Mouse (Mus musculus) MEL (cell line): ENCODE data around the gene Gm12830. TPM values are rescaled to one million over a fixed set of nuclear protein-coding genes. Genes with fewer than 3 reads are reported as not detected.

Source experiments
- DNase-seq: peaks from one replicate; pipeline ENCODE4 v3.0.0; 2011; ENCODE audit warnings: low read depth, low spot score
- H3K27ac ChIP-seq: 2 replicates; pipeline ENCODE4 v1.5.1; 2012; ENCODE audit warnings: low read depth, mild to moderate bottlenecking, control low read depth, low read length, moderate library complexity; ENCODE audit not compliant: control insufficient read depth
- H3K27me3 ChIP-seq, 2 experiments: fragments of 150-350 bp in 1 of 2; sonication (generic) in 1 of 2; 2 replicates each; pipeline ENCODE4 v1.6.1; 2012; ENCODE audit warnings: low read length in 2 of 2, mild to moderate bottlenecking in 2 of 2, improper control_type of control experiment in 1 of 2, moderate library complexity in 1 of 2; ENCODE audit not compliant: insufficient read depth in 2 of 2, control insufficient read depth in 1 of 2
- H3K36me3 ChIP-seq, 2 experiments: 2 replicates each; pipeline ENCODE4 v1.6.1; 2012 to 2014; ENCODE audit warnings: low read length in 2 of 2, improper control_type of control experiment in 1 of 2, inconsistent platforms in 1 of 2, mild to moderate bottlenecking in 1 of 2; ENCODE audit not compliant: insufficient read depth in 2 of 2, control insufficient read depth in 1 of 2
- H3K4me1 ChIP-seq, 2 experiments: fragments of 150-350 bp in 1 of 2; sonication (generic) in 1 of 2; 2 replicates each; pipeline ENCODE4 v1.6.1; 2012; ENCODE audit warnings: low read length in 2 of 2, improper control_type of control experiment in 1 of 2, mild to moderate bottlenecking in 1 of 2; ENCODE audit not compliant: insufficient read depth in 2 of 2, control insufficient read depth in 1 of 2
- H3K4me3 ChIP-seq, 2 experiments: fragments of 150-350 bp in 1 of 2; sonication (generic) in 1 of 2; 2 replicates each; pipeline ENCODE4 v1.5.1; 2012; ENCODE audit warnings: low read depth in 2 of 2, low read length in 2 of 2, mild to moderate bottlenecking in 2 of 2, moderate library complexity in 2 of 2, control low read depth in 1 of 2, improper control_type of control experiment in 1 of 2; ENCODE audit not compliant: control insufficient read depth in 1 of 2, insufficient read depth in 1 of 2
- H3K79me2 ChIP-seq: 2 replicates; pipeline ENCODE4 v1.6.1; 2012; ENCODE audit warnings: mild to moderate bottlenecking, low read length, moderate library complexity; ENCODE audit not compliant: control insufficient read depth, poor library complexity, insufficient read depth
- H3K9ac ChIP-seq: 2 replicates; pipeline ENCODE4 v1.6.1; 2012; ENCODE audit warnings: low read depth, mild to moderate bottlenecking, control low read depth, low read length, moderate library complexity; ENCODE audit not compliant: control insufficient read depth, poor library complexity, severe bottlenecking
- H3K9me3 ChIP-seq: fragments of 150-350 bp; sonication (generic); replicated peaks from 2 replicates; pipeline ENCODE4 v1.6.1; 2012; ENCODE audit warnings: mild to moderate bottlenecking, low read length, improper control_type of control experiment, moderate library complexity; ENCODE audit not compliant: insufficient read depth
- BHLHE40 ChIP-seq: IDR thresholded peaks from 2 replicates; pipeline ENCODE4 v1.6.1; 2012; ENCODE audit warnings: low read depth, mild to moderate bottlenecking, inconsistent platforms, low read length, improper control_type of control experiment, borderline replicate concordance
- CHD1 ChIP-seq: IDR thresholded peaks from 2 replicates; pipeline ENCODE4 v1.6.1; 2012; ENCODE audit warnings: low read depth, mild to moderate bottlenecking, inconsistent platforms, low read length, improper control_type of control experiment
- CTCF ChIP-seq, 3 experiments: IDR thresholded peaks in 2 of 3; conservative IDR thresholded peaks in 1 of 3; 2 replicates each; pipeline ENCODE4 v1.5.1; 2011 to 2012; ENCODE audit warnings: low read length in 3 of 3, low read depth in 2 of 3, mild to moderate bottlenecking in 2 of 3, improper control_type of control experiment in 1 of 3, inconsistent platforms in 1 of 3, mixed read lengths in 1 of 3, moderate library complexity in 1 of 3; ENCODE audit not compliant: control insufficient read depth in 1 of 3, insufficient read depth in 1 of 3, poor library complexity in 1 of 3, severe bottlenecking in 1 of 3
- E2F4 ChIP-seq: IDR thresholded peaks from 2 replicates; pipeline ENCODE4 v1.6.1; 2011; ENCODE audit warnings: low read depth, low read length, improper control_type of control experiment, borderline replicate concordance
- EP300 ChIP-seq, 2 experiments: IDR thresholded peaks; 2 replicates each; pipeline ENCODE4 v1.6.1; 2011; ENCODE audit warnings: improper control_type of control experiment in 2 of 2, low read length in 2 of 2, low read depth in 1 of 2, mild to moderate bottlenecking in 1 of 2
- GABPA ChIP-seq: IDR thresholded peaks from 2 replicates; pipeline ENCODE4 v1.6.1; 2012; ENCODE audit warnings: low read depth, mild to moderate bottlenecking, inconsistent platforms, low read length, improper control_type of control experiment, moderate library complexity
- JUND ChIP-seq: IDR thresholded peaks from 2 replicates; pipeline ENCODE4 v1.6.1; 2011; ENCODE audit warnings: low read depth, mild to moderate bottlenecking, improper control_type of control experiment, low read length
- KAT2A ChIP-seq: conservative IDR thresholded peaks from 2 replicates; pipeline ENCODE4 v1.6.1; 2012; ENCODE audit warnings: low read depth, low read length, improper control_type of control experiment, inconsistent platforms
- MAFK ChIP-seq: IDR thresholded peaks from 2 replicates; pipeline ENCODE4 v1.6.1; 2011; ENCODE audit warnings: low read depth, mild to moderate bottlenecking, low read length, improper control_type of control experiment, borderline replicate concordance
- MAX ChIP-seq: IDR thresholded peaks from 2 replicates; pipeline ENCODE4 v1.6.1; 2011; ENCODE audit warnings: low read length, improper control_type of control experiment
- MEF2A ChIP-seq: IDR thresholded peaks from 2 replicates; pipeline ENCODE4 v1.6.1; 2014; ENCODE audit warnings: low read depth, mild to moderate bottlenecking, inconsistent platforms, low read length, improper control_type of control experiment; ENCODE audit not compliant: poor library complexity, insufficient replicate concordance, severe bottlenecking; ENCODE audit errors: extremely low read depth
- MXI1 ChIP-seq: IDR thresholded peaks from 2 replicates; pipeline ENCODE4 v1.6.1; 2011; ENCODE audit warnings: mild to moderate bottlenecking, low read depth, low read length, improper control_type of control experiment
- MYB ChIP-seq: IDR thresholded peaks from 2 replicates; pipeline ENCODE4 v1.6.1; 2011; ENCODE audit warnings: mild to moderate bottlenecking, low read depth, low read length, improper control_type of control experiment
- NELFE ChIP-seq: IDR thresholded peaks from 2 replicates; pipeline ENCODE4 v1.6.1; 2011; ENCODE audit warnings: low read depth, low read length, improper control_type of control experiment
- NRF1 ChIP-seq: IDR thresholded peaks from 2 replicates; pipeline ENCODE4 v1.6.1; 2014; ENCODE audit warnings: low read depth, mild to moderate bottlenecking, inconsistent platforms, low read length, improper control_type of control experiment, moderate library complexity; ENCODE audit not compliant: poor library complexity, insufficient read depth, severe bottlenecking
- POLR2A ChIP-seq, 2 experiments: IDR thresholded peaks; 2 replicates each; pipeline ENCODE4 v1.6.1; 2011 to 2012; ENCODE audit warnings: low read length in 2 of 2, mild to moderate bottlenecking in 2 of 2, control low read depth in 1 of 2, improper control_type of control experiment in 1 of 2, low read depth in 1 of 2, moderate library complexity in 1 of 2; ENCODE audit not compliant: control insufficient read depth in 1 of 2, insufficient read depth in 1 of 2, poor library complexity in 1 of 2
- POLR2AphosphoS5 ChIP-seq: IDR thresholded peaks from 2 replicates; pipeline ENCODE4 v1.6.1; 2012; ENCODE audit warnings: low read depth, borderline replicate concordance, mild to moderate bottlenecking, inconsistent platforms, low read length, moderate library complexity, mixed read lengths
- RAD21 ChIP-seq: IDR thresholded peaks from 2 replicates; pipeline ENCODE4 v1.6.1; 2011; ENCODE audit warnings: mild to moderate bottlenecking, low read depth, low read length, improper control_type of control experiment
- SMC3 ChIP-seq: IDR thresholded peaks from 2 replicates; pipeline ENCODE4 v1.6.1; 2011; ENCODE audit warnings: low read depth, low read length, improper control_type of control experiment
- TBP ChIP-seq: IDR thresholded peaks from 2 replicates; pipeline ENCODE4 v1.8.0; 2011; ENCODE audit warnings: low read depth, low read length, improper control_type of control experiment
- TCF12 ChIP-seq: IDR thresholded peaks from 2 replicates; pipeline ENCODE4 v1.6.1; 2014; ENCODE audit warnings: low read depth, mild to moderate bottlenecking, inconsistent platforms, low read length, improper control_type of control experiment, moderate library complexity
- UBTF ChIP-seq: IDR thresholded peaks from 2 replicates; pipeline ENCODE4 v1.6.1; 2012; ENCODE audit warnings: low read depth, mild to moderate bottlenecking, inconsistent platforms, low read length, improper control_type of control experiment, moderate library complexity, borderline replicate concordance; ENCODE audit not compliant: insufficient read depth
- USF2 ChIP-seq, 2 experiments: IDR thresholded peaks; 2 replicates each; pipeline ENCODE4 v1.6.1; 2011 to 2012; ENCODE audit warnings: improper control_type of control experiment in 2 of 2, low read length in 2 of 2, borderline replicate concordance in 1 of 2, inconsistent platforms in 1 of 2, low read depth in 1 of 2, mild to moderate bottlenecking in 1 of 2; ENCODE audit not compliant: insufficient read depth in 1 of 2
- ZC3H11A ChIP-seq: IDR thresholded peaks from 2 replicates; pipeline ENCODE4 v1.6.1; 2012; ENCODE audit warnings: low read depth, mild to moderate bottlenecking, inconsistent platforms, low read length, improper control_type of control experiment
- polyA plus RNA-seq, 2 experiments: library from polyadenylated mRNA; stranded (reverse) in 1 of 2; unstranded in 1 of 2; fragments of >175 nt in 1 of 2; fragments of >200 nt in 1 of 2; gene quantifications; 2 replicates each; pipeline versions ENCODE4 v1.2.1 to v1.2.4; 2012; ENCODE audit warnings: low replicate concordance in 2 of 2, low read depth in 1 of 2; ENCODE audit not compliant: insufficient read length in 2 of 2, insufficient read depth in 1 of 2, missing spikeins in 1 of 2
- total RNA-seq: library from RNA; depleted of rRNA; stranded (reverse); fragments of 300-350 nt; gene quantifications from 2 replicates; pipeline ENCODE4 v1.2.3, GENCODE M21; 2012

The Gm12830 gene
- total and polyA plus RNA-seq, 3 experiments: not detected

GRCm38 (mm10) chr4:114876441-114876972 lies 55.0 kb downstream of the Gm12830 start:
- H3K36me3 ChIP-seq: no peaks in the 10 kb centered on the region
- H3K9ac ChIP-seq: no peak overlapping the region
- no peak overlapping the region for H3K27ac ChIP-seq
- no peak overlapping the region for H3K4me3 ChIP-seq
- no peak for DNase-seq
- no peaks in the 10 kb centered on the region for H3K27me3 ChIP-seq
- H3K79me2 ChIP-seq: no peaks in the 10 kb centered on the region
- H3K9me3 ChIP-seq: no peaks in the 10 kb centered on the region
- no peaks in the 10 kb centered on the region for H3K4me1 ChIP-seq
- no peak for TF ChIP-seq EP300 (IDR thresholded peaks at IDR 0.05; ENCODE audit: low read depth in 1 of 2, low read length in 2 of 2)
- no peak for TF ChIP-seq NRF1
- TF ChIP-seq BHLHE40: no peak
- TF ChIP-seq JUND: no peak
- no peak for TF ChIP-seq MAX
- no peak for TF ChIP-seq MYB
- TF ChIP-seq TCF12: no peak
- TF ChIP-seq MAFK: no peak
- no peak for TF ChIP-seq MXI1
- no peak for TF ChIP-seq ZC3H11A
- no peak for TF ChIP-seq POLR2AphosphoS5
- no peak for TF ChIP-seq RAD21
- no peak for TF ChIP-seq MEF2A
- no peak for TF ChIP-seq KAT2A
- TF ChIP-seq CHD1: no peak
- TF ChIP-seq CTCF (IDR thresholded peaks at IDR 0.05 in 2 of 3, conservative IDR thresholded peaks at IDR 0.05 in 1 of 3; ENCODE audit: control insufficient read depth in 1 of 3, insufficient read depth in 1 of 3, low read depth in 2 of 3, low read length in 3 of 3, poor library complexity in 1 of 3, severe bottlenecking in 1 of 3): no peak
- TF ChIP-seq TBP: no peak
- no peak for TF ChIP-seq E2F4
- TF ChIP-seq USF2 (IDR thresholded peaks at IDR 0.05; ENCODE audit: borderline replicate concordance in 1 of 2, insufficient read depth in 1 of 2, low read depth in 1 of 2, low read length in 2 of 2): no peak
- TF ChIP-seq, all 39 proteins: peak for 0

GRCm38 (mm10) chr4:114882232-114882631 lies 60.7 kb downstream of the Gm12830 start:
- no peak for DNase-seq
- Histone ChIP-seq H3K4me3 (no peak overlapping the region), H3K9me3 (no peaks in the 10 kb centered on the region), H3K27ac (no peak overlapping the region), H3K79me2 (no peaks in the 10 kb centered on the region), H3K27me3 (no peaks in the 10 kb centered on the region), H3K4me1 (no peaks in the 10 kb centered on the region), H3K36me3 (no peaks in the 10 kb centered on the region), H3K9ac (no peak overlapping the region)
- TF ChIP-seq SMC3 (no peak), GABPA (no peak), ZC3H11A (no peak), BHLHE40 (no peak), MEF2A (no peak), UBTF (no peak), NELFE (no peak), POLR2A (IDR thresholded peaks at IDR 0.05; ENCODE audit: control insufficient read depth in 1 of 2, insufficient read depth in 1 of 2, low read depth in 1 of 2, low read length in 2 of 2, poor library complexity in 1 of 2) (no peak), NRF1 (no peak), USF2 (IDR thresholded peaks at IDR 0.05; ENCODE audit: borderline replicate concordance in 1 of 2, insufficient read depth in 1 of 2, low read depth in 1 of 2, low read length in 2 of 2) (no peak), RAD21 (no peak)
